Mouse (Mus musculus) c-Kit-positive CD71-positive TER-119-negative erythroid progenitor cells, embryonic 14.5 days (primary cell): ENCODE data around the gene U2af2.
"Not testable (repeated sequence)": the region's sequence is repeated elsewhere in the genome, so short reads cannot be mapped to it uniquely, and the experiment has no call there.

Experiments
- DNase-seq: peaks from one replicate; pipeline ENCODE4 v3.0.0-alpha.2; 2013; ENCODE audit warnings: low read depth

U2af2 gene

DNA sequence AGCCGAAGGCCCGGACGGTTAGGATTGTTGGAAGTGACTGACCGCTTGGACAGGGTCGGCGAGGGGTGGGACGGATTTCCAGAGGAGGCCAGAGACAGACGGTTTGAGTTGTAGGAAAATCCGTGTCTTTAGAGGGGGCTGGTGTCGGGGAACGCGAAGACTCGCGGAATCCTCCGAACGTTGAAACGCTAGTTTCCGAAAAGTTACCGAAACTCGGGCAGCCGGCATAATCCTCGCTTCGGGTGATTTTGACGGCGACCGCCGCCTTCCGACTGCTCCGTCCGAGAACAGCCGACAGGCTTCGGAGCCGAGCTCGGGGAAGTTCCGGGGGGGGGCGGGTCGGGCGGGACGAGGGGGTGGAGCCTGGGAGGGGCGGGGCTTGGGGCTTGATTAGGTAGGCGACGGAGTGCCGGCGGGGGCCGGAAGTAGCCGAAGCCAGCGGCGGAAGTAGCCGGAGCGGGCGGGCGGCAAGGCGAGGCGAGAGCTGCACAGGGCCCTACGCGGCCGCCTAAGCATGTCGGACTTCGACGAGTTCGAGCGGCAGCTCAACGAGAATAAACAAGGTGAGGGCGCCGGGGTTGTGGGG is at the start of gene U2af2:
Gene U2af2 (plus strand): TSS at position 370 of the 586 bp plus-strand sequence.
- peak; percentile 67 for DNase-seq

DNA sequence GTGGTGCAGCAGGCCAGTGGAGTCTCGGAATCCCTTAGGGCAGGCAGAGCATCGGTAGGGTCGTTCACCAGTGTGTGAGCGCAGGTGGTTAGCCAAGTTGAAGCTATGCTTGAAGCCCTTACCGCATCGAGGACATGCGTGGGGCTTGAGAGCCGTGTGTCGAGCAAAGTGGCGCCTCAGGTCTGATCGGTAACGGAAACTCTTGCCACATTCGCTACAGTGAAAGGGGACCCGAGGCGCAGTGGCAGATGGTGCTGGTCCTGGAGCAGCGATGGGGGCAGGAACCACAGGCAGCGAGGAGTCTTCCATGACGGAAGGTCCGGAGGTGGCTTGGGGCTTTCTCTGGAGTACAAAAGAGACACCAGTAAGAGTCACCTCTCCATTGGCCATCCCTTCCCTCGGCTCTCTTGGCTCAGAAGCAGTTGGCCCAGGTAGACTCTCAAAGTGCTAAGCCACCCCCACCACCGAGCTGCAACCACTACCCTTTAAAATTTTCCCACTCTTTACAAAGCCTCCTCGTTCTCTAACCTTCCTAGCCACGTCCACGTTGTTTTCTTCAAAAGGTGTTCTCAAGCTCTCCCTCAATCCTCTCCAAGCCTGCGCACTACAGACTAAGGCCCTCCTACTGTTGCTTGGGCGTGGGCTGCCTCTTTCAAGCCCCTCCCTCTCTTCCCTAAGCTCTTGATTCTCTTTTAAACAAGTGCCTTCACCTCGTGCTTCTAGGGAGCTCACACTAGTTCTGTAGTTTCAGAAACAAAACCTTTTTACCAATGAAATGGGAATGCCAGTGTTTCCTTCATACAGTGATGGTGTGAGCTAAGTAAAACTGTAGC is 49.0 kb upstream of the U2af2 start:
- DNase-seq, result no peak

DNA sequence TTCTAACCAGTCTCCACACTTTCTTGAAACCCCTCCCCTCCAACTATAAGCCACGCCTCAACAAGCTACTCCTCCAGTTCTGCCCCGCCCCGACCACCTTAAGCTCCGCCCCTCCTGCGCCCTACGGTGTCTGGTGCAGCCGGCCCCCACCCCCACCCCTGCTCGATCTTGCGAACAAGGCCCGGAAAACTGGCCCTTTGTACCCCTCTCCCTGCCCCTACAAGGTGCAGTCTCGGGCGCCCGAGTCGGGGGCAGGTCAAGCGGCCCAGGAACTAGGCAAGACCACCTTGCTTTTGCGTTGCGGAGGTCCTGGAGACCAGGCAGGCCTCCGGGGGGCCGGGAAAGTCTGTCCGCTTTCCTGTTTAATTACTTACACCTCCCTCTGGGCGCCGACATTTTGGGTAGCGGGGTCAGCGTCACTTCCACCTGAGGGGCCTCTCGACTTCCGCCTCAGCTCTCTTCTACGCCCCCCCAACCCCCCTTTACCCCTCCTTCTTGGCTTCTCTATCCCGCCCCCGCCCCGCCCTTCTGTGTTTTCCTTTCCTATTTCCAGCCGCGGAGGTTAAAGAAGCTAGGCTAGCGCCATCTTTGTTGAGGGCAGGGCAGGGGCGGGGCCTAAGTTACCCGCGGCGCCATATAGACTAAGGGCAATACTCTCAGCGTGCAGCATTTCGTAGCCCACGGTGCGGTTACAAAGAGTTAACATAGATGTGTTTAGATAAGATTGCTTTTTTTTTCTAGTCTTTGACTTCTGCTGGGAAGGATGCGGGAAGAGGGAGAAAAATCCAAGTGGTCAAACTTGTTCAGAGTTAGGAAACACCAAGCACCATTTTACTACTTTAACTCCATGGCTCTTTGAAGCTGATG is 47.5 kb upstream of the U2af2 start, which contains the start of the genes Zfp524 and Fiz1:
Gene Zfp524 (plus strand): TSS at position 165 of the 867 bp plus-strand sequence.
Gene Fiz1 (minus strand): TSS at position 447 of the 867 bp plus-strand sequence.
- DNase-seq, result peak; percentile 97

DNA sequence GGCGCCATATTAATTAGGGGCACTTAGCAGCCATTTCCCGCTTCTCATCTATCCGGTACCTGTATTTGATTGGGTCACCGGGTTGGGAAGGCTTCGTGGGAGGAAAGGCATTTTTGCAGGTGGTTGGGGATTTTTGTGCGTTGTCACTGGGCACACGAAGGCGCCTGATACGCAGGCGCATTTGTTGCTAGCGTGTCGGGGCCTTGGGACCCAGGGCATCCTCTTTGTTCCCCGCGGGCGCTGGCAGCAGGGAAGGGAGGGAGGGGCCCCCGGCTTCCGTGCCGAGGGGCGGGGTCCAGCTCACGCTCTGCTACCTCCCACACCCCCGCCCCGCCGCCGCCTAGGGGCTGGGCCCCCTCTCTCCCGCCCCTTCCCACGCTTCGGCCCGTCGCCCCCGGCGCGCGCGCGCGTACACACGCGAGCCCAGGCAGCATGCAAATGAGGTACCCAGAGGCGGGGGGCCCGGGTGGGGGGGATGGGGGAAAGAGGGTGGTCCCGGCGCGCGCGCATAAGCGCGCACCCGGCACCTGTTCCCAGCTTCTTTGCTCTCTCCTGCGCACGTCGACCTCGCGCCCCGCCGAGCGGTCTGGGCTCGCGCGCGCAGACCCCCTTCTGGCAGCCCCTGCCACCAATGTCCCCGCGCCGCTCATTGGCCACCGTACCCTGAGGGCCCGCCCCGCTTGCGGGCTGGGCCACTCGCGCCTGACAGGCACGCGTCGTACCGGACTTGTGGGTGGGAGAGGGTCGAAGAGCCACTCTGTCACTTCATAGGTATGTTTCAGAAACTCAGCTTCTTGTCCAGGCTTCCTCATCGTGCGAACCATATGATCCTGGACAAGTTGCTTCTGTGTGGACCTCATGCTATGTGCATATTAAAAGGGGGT is 46.6 kb upstream of the U2af2 start, which contains the start of gene Gm44973:
Gene Gm44973 (plus strand): TSS at position 379 of the 884 bp plus-strand sequence.
- peak; percentile 90 for DNase-seq

DNA sequence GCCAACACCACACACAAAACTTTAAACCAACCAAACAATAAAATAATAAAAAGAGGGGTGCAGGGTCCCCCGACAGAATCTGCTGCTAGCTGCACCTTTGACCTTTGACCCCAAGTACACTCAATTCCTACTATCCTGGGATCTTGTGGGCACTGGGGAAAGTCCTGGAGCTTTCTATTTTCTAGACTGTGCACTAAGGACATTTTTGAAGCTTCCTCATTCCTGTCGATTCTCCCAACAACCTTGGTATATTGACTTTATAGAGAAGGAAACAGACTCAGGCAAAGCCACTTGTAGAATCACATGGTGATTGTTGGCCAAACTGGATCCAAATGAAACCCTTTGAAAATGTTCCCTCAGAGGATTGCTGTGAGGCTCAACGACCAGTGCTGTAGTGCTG is 45.9 kb upstream of the U2af2 start:
- no peak for DNase-seq

DNA sequence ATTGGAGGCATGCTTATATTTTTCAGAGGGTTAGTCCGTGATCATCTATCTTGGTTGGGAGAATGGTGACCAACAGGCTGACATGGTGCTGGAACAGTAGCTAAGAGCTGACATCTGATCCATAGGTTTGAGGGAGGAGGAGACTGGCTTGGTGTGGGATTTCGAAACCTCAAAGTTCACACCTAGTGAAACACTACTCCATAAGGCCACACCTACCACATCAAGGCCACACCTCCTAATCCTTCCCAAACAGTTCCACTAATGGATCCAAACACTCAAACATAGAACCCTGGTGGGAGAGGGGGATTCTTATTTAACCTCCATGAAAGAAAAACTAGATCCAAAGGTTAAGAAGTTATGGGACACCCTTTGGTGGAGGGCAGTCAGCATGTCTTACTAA is 45.0 kb upstream of the U2af2 start:
- DNase-seq, result no peak

DNA sequence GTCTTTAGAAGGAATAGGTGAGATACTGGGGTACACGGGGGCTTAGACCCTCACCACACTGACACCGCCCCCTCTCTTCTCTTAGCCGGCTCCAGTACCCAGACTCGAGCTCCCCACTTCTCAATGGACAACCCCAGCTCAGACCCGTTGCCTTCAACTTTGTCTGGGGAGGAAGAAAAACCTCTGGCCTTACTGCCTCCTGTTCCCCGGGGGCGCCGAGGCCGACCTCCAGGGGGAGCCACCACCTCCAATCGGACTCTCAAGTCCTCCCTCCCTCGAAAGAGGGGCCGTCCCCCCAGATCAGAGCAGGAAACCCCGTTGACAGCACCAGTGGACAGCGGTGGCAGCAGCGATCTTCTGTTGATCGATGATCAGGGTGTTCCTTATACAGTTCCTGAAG is 44.6 kb upstream of the U2af2 start:
- no peak for DNase-seq

DNA sequence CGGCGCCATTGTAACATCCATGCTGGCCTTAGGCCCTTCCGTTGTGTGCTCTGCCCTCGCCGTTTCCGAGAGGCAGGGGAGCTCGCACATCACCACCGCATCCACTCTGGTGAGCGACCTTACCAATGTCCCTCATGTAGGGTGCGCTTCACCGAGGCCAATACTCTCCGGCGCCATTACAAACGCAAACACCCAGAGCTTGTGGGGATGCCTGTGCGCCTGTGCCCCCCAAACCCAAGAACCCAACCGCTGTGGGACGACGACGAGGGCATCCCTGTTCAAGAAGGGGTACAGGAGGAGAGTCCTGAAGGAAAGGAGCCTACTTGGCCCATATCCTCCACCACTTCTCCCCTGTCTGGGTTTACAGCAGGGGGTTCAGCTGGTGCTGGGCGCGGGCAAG is 44.0 kb upstream of the U2af2 start:
- no peak for DNase-seq

DNA sequence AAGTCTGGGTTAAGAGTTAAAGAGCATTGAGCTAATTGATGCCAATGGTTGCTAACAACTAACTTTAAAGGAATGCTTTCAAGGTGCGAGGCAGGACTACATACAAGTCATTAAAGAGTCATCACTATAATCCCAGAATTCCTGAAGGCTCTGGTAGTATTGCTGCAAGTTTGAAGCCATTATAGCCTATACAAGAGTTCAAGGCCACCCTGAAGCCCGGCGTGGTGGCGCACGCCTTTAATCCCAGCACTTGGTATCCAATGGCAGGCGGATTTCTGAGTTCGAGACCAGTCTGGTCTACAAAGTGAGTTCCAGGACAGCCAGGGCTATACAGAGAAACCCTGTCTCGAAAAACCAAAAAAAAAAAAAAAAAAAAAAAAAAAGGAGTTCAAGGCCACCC is 42.4 kb upstream of the U2af2 start:
- not testable (repeated sequence) for DNase-seq

DNA sequence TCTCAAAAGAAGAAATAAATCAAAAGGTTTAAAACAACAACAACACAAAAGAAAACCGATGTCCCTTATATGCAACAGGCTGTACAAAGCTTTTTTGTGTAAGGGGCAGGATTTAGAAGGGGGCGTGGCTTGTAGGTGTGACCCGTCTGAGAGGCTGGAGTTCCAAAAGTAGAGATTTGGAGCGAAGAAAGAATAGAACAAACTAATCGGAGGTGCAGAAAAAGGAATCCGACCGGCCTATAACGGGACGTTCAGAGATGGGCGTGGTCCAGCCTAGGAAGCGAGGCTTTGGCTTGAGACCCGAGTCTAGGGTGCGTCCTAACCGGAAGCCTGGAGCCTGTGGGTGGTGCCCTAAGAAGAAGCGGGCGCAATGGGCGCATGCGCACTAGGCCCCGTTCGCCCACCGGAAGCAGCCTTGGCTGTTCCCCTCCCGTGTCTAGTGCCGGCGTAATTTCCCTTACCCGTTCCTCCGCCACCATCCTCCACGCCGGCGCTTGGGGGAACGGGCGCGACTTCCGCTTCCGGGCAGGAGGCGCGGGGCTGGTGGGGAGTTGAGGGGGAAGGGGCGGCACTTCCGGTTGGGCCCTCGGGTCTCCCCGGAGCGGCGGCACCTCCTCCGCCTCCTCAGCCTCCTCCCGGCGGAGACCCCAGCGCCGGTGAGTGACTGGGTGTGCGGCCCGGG is 41.8 kb upstream of the U2af2 start, which contains the start of the genes Zfp865 and Ccdc106:
Gene Zfp865 (plus strand): TSS at position 377 of the 682 bp plus-strand sequence.
Gene Ccdc106 (plus strand): TSS at position 554 of the 682 bp plus-strand sequence.
- DNase-seq, result peak; percentile 97

DNA sequence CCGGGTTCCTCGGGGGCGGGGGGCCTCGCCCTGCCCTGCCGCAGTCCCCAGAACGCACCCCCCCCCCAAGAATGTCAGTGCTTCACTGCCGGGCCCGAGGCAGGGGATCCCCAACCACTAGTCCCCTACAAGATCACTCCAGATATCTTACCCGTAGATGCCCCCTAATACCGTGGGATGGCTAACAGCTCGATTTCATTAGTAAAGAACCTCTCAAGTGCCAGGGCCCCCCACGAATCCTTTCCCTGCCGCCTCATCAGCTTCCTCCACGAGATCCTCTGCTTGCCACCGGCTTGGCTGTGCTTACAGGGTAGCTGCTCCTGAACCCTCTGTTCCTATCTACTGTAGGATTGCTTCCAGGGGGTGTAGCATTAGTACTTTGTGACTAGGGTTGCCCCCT is 41.3 kb upstream of the U2af2 start:
- no peak for DNase-seq

DNA sequence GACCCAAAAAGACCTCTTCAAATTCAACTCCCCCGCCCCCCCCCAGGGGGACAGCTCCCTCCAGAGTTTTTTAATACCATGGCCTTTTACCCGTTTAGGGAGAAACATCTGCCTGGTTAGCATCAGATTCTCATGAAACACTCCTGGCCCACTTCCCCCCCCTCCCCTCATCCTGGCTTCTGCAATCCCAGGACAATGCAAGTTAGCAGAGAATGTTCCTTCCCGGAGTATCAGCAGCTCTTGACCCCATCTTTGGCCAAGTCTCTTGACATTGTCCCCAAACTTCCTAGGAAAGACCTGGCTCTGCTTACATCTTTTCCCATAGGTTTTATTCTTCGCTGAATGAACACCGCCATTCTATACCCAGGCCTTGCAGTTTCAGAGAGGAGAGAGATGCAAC is 40.7 kb upstream of the U2af2 start:
- no peak for DNase-seq

DNA sequence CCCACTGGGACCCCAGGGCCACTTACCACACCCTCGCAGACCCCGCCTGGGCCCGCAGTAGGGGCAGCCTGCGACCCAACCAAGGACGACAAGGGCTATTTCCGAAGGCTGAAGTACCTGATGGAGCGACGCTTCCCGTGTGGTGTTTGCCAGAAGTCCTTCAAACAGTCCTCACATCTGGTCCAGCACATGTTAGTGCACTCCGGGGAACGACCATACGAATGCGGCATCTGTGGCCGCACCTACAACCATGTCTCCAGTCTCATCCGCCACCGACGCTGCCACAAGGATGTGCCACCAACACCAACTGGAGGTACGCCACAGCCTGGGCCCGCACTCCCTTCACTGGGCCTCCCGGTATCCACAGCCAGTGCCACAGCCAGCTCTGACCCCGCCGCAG is 32.4 kb upstream of the U2af2 start:
- DNase-seq, result no peak

DNA sequence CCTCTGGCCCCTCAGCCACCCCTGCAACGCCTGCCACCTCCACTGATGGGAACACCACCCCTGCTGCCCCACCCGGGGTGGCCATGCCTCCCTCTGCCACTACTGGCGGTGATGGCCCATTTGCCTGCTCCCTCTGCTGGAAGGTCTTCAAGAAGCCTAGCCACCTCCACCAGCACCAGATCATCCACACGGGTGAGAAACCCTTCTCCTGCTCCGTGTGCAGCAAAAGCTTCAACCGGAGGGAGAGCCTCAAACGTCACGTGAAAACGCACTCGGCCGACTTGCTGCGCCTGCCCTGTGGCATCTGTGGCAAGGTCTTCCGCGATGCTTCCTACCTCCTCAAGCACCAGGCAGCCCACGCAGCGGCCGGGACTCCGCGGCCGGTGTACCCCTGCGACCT is 32.0 kb upstream of the U2af2 start:
- no peak for DNase-seq

DNA sequence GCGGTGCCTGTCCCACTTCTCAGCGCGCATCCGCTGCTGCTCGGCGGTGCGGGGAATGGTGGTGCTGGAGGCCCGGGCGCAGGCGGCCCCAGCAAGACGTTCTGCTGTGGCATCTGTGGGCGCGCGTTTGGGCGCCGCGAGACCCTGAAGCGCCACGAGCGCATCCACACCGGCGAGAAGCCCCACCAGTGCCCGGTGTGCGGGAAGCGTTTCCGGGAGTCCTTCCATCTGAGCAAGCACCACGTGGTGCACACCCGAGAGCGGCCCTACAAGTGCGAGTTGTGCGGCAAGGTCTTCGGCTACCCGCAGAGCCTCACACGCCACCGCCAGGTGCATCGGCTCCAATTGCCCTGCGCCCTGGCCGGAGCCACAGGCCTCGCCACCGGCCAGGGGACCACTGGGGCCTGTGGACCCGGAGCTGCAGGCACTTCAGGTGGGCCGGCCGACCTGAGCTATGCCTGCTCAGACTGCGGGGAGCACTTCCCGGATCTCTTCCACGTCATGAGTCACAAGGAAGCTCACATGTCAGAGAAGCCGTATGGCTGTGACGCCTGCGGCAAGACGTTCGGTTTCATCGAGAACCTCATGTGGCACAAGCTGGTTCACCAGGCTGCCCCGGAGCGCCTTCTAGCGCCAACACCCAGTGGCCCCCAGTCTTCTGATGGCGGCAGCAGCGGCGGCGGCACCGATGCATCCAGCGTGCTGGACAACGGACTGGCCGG is 31.2 kb upstream of the U2af2 start:
- no peak for DNase-seq

DNA sequence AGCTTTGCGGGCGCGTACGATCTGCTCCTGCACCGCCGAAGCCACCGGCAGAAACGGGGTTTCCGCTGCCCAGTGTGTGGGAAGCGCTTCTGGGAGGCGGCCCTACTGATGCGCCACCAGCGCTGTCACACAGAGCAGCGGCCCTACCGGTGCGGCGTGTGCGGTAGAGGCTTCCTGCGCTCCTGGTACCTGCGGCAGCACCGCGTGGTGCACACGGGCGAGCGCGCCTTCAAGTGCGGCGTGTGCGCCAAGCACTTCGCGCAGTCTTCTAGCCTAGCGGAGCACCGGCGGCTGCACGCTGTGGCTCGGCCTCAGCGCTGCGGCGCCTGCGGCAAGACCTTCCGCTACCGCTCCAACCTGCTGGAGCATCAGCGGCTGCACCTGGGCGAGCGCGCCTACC is 30.4 kb upstream of the U2af2 start:
- no peak for DNase-seq

DNA sequence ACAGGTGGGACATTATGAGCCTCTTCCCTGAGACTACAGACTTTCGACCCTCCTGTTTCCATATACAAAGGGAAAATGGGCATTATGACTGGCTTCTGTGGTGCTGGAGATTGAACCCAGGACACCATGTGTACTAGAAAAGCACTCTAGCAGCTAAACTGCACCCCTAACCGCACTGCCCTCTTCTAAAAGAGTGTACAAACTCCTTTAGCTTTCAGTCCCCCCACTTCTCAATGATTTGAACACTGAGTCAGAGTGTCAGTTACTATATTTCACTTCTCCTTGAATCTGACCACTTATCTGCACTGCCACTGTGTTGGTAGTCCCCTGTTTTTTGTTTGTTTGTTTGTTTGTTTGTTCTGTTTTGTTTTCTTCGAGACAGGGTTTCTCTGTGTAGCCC is 28.1 kb upstream of the U2af2 start, which contains the start of gene 4632433K11Rik:
Gene 4632433K11Rik (plus strand): TSS at position 301 of the 400 bp plus-strand sequence.
- no peak for DNase-seq

DNA sequence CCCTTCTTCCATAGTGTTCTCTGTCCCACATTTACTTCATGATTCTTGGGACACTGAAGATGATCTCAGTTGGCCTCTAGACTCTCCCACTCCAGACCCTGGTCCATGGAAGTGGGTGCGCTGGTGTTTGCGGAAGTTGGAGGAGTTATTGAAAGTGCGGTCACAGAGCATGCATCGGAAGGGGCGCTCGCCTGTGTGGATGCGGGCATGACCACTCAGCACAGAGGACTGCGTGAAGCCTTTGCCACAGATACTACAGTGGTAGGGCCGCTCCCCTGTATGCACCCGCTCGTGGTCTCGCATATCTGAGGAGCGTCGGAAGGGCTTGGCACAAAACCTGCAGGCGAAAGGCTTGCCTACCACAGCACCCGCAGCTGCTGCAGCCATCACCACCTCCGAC is 26.3 kb upstream of the U2af2 start:
- no peak for DNase-seq

DNA sequence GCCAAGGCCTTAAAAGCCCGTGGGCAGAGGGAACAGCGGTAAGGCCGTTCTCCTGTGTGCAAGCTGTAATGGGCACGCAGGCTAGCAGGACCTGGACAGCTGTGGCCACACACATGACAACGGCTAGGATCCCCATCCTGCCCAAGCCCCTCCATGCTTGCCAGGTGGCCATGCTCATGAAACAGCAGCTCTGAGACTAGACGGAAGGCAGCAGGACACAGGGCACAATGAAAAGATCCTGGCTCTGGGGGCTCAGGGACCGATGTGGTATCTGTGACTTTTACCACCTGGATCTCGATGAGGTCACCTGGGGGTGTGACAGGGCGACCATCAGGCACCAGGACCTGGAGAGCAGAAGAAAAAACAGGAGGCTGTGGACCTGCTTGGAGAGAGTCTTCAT is 25.8 kb upstream of the U2af2 start:
- DNase-seq, result no peak

DNA sequence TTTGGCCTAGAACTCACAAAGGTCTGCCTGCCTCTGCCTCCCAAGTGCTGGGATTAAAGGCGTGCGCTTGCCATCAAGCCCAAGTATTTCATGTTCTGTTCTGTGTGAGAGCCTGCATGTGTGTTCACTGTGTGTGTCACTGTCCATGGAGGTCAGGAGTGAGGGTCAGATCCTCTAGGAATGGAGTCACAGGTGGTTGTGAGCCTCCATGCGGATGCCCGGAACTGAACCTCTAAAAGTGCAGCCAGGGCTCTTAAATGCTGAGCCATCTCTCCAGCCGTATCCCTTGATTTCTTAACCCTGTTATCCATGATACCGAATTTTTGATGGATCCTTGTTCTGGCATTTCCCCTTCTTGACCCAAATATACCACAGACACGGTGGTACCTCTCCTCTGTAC is 24.9 kb upstream of the U2af2 start:
- DNase-seq, result no peak
